Mouse (Mus musculus): ENCODE measurements around the gene 4930519P11Rik.
A peak's percentile ranks its signal among the peaks of the same experiment; 100 is the strongest.

The 4930519P11Rik gene

DNA sequence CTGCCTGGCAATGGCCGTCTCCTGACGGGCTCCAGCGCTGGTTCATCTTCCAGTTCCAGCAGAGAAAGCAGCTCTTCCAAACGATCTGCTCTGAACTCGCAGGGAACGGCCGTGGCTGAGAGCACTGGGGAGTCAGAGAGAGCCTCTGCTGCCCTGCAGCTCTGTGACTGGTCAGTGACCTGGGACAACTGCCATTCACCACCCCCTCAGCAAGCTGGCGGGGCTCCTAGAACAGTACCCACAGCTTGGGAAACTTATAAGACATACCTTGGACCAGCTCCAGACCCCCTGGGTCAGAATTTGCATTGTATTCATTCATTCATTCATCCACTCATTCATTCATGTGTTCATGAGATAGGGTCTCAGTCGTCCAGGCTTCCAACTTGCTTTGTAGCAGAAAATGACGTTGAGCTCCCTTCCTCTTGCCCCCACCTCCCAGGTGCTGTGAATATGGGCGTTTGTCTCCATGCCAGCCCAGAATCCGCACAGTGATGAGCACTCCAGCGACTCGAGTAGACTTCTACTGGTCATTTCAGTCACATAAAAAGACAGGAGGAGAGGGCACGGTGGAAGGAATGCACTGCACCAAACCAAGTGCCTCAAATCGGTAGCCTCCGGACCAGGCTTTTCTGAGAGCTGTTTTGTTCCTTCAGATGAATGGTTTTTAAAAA, 28.2 kb downstream of the 4930519P11Rik start:
- DNase-seq (ENCODE audit: low read depth, low spot score), result no peak

DNA sequence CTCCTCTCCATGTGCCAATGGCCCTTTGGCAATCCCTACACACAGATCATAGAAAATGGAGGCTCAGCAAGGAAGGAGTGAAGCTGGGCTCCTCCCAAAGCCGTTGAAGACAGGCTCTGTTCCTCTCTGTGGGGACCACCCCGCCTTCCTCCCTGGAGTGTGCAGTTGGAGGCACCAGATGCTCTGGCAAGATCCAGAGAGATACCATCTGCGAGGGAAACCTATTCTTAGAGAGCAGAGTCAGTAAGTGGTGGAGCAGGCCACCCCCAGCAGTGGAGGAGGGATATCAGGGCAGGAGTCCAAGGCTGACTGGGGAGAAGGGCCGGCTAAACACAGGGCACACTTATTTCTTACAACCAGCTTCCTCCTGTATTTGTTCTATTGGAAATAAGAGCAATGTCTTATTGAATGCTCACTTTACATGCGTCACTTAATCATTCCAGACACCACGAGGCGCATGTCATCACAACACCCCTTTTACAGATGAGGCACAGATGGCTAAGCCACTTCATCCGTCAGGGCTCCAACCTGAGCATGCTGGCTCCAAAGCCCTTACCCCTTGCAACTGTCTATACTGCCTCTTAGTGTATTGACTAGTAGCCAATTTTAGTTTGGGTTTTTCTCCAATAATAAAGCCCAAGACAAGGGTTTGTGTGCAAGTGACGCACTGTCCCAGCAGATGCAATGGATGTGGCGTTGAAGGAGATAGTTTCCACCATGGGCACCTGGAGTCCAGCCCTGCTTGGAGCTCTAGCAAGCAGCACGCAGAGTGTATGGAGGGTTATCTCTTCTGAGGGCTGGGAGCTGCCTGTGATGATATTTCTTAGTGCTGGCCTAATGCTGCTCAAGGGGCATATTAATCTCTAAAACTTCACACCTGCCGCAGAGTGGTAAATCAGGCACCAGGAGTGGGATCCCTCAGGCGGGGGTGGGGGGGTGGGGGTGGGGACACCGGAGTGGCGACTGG, 29.0 kb downstream of the 4930519P11Rik start:
- DNase-seq (ENCODE audit: low read depth, low spot score), result no peak

DNA sequence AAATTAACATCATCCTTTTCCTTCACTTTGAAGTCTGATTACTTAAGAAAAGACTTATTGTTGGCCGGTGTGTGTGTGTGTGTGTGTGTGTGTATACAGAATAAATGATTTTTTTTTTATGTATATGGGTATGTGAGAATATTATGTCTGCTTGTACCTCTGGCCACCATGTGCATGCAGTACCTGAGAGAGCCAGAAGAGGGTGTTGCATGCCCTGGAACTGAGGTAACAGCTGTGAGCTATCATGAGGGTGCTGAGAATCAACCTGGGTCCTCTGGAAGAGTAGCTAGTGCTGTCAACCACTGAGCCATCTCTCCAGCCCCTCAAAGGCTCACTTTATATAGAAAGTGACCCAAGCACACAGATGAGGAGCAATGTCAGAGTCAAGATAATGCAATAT, 31.8 kb downstream of the 4930519P11Rik start:
- DNase-seq (ENCODE audit: low read depth, low spot score), result peak; percentile 70

DNA sequence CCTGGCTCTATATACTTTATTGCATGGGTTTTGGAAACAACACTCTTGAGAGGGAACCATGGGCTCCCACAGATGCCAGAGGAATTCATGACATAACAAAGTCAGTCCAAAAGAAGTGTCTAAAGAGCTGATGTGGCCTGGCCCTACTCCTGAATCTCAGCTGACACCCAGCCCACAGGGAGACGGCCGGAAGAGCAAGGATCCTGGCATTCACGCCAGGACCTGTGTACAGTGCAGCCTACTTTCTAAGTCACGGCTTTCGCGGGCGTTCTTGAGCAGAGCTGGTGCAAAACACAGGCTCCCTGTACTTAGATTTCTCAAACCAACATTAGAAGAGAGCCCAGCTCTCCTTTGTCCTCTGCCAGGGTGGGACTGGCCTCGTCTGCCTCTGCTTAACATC, 32.7 kb downstream of the 4930519P11Rik start:
- DNase-seq (ENCODE audit: low read depth, low spot score), result no peak

DNA sequence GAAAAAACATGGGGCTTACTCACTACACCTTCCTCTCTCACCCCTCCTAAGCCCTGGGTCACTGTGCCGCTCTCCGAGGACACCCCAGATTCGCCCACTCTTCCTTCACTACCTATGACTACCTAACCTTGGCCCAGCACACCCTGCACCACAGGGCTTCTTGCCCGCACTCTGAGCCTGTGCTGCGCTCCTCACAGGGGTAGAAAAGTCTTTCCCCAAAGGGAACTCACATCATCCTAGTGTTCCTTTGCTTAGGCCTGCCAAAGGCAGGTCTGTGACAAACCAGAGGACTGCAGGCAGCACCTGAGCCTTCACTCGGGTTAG, 35.5 kb downstream of the 4930519P11Rik start:
- no peak for DNase-seq (ENCODE audit: low read depth, low spot score)

DNA sequence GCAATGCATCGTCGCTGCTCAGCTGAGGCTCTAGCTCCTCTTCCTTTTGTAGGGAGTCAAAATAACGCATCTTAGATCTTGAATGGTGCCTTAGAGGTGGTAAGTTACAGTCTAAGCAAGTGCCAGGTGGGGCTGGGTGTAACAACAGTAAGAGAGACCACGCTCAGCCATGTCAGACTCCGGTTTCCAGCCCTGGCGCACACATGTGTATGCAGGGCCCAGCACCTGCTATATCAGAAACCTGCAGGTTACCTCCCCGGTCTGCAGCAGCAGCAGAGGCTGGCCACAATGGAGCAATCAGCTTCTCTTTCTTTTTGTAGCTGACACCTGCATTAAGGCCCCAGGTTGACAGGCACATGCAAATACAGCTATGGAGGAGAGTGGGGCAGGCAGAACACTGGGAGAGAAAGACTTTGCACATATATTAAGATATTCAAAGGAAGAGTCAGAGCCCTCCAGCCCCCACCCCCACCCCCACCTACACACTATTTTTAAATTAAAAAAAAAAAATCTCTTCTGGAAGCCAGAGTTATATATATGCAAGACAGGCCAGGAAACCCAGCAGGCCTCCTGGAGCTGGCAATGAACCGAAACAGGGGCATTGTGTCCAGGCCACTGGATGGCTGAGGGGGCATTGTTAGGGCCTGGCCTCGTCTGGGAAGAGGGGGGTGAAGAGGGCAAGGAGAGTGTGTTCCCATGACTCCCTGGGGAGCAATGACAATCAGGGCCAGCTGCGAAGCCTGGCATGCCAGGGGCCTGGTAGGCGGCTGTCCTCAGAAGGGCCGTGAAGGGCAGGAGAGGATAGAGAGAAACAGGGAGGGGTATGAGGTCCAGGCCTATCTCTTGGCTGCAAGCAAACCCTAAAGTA, 36.1 kb downstream of the 4930519P11Rik start:
- no peak for DNase-seq (ENCODE audit: low read depth, low spot score)

DNA sequence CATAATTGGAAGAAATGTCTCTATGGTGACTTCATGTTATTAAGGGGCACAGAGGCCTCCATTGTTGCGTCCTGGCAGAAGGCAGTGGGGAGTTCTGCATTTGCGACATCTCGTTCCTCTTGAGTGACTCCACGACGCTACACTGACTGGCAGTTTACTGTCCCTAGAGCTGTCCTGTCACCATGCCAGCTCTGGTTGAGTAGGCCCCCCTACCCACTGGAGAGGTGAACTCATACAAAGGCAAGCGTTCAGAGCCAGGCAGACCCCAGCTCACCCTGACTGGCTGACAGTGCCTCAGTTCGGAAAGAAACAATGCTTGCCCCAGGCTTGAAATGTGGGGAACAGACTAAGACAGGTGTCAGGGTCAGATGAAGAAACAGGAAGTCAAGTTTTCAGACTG, 39.0 kb downstream of the 4930519P11Rik start:
- DNase-seq (ENCODE audit: low read depth, low spot score), result no peak

DNA sequence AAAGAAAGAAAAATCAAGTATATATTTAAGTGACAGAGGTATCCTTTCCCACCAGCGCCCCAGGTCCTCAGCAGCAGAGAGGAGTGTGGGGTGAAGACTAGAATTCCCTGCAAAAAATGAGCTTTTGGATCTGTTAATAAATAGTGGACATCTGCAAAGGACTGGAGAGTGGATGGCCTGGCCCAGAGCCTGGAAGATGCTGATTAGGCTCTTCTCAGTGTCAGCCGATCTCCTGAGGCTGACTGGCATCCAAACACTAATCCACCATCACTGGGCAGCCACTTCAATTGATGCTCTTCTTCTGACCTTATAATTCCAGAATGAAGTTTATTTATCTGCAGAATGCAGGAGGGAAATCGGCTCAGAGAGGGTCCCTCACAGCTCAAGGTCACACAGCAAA, 40.2 kb downstream of the 4930519P11Rik start:
- DNase-seq (ENCODE audit: low read depth, low spot score), result no peak

DNA sequence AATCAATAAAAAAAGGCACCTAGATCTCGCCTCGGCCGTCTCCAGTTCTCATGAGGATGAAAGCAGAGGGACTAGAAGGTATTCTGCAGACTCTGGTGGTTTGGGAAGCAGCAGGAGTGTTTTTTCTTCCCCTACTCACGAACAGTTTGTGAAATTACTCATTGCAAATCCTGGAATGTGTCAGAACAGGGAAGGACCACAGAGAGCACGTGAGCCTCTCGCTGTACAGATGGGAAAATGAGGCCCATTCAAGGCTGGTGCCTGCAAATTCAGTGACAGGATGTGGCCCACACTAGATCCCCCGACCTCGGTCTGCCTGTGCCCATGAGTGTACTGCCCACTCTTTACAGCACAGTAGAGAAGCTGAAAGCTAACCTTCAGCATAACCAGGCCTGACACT, 41.3 kb downstream of the 4930519P11Rik start:
- DNase-seq (ENCODE audit: low read depth, low spot score), result no peak

DNA sequence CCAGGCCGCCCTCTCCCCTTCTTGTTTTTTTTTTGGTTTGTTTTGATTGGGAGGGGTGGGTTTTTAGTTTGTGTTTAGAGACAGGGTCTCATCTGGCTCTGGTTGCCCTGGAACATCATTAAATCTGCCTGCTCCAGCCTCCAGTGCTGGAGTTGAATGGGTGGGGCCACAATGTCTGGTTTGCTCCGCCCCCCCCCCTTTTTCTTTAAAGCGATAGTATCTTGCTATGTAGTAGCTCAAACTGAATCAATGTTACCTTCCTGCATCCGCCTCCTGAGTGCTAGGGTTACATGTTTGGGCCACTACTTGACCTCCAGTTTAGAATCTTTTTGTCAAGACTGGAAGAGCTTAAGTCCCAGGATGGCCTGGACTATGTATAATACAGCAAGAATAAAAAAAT, 42.0 kb downstream of the 4930519P11Rik start:
- no peak for DNase-seq (ENCODE audit: low read depth, low spot score)

DNA sequence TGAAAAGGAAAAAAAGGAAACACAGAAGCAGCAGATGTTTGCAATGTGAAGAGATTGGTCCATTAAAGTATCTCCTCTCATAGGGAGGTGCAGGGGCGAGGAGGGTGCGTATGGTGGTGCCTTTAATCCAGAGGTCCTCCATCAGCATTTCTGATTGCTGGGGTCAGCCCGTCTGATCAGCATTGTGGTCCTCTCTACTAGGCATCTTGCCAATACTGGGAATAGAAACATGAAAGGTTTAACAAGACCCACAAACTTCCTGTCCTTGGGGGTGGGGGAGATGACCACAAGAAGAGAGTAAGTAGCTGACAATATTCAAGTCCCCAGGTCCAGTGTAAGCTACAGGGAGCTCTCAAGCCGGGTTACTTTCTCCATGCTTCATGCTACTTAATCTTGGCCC, 42.6 kb downstream of the 4930519P11Rik start:
- DNase-seq (ENCODE audit: low read depth, low spot score), result no peak

DNA sequence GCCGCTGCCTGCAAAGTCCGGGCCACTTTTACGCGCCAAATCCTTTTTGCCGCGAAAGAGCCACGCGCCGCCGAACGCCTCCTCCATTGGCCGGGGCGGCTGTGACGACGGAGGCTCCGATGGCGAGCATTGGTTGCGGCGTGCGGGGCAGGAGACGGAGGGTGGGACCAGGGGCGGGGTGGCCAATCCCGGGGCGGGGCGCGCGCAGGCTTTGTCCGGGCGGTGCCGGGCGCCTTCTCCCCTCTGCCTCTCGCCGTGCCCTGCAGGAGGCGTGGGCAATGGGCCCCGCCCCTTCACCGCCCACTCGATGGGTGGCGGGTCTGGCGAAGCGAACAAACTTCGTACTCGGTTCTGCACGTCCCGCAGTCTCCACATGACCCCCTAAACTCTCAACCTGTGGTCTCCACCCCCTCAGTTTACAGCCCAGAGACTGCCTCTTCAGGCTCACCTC, 43.4 kb downstream of the 4930519P11Rik start, which contains the start of gene E2f1:
E2f1 (minus strand) TSS at position 57 of the 451 bp plus-strand sequence.
- peak; percentile 99 for DNase-seq (ENCODE audit: low read depth, low spot score)

DNA sequence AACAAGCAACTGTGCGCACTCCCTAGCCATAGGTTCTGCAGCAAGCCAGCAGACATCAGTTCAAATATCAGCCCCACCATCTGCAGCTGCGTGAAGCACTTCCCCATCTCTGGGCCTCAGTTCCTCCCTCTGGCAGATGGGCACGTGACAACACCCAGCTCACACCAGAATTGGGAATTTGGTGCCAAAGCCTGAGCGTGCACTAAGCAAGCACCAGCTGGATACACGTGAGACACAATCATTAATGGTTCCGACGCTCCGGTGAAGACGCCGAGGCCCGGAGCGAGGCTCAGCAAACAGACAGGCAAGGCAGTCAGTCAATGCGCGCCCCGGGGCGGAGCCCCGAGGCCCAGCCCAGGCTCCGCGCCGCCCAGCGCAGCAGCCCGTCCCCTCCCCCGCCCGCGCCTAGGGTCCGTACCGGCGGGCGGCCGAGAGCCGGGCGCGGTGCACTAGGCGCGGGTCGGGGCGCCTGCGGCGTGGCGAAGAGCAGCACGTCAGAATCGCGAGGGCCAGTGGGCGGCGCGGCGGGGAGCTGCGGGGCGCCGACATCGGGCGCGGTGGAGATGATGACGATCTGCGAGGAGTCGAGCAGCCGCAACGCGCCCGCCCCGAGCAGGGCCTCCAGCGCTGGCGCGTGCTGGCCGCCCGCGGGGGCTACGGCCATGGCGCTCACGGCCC, 44.0 kb downstream of the 4930519P11Rik start:
- DNase-seq (ENCODE audit: low read depth, low spot score), result peak; percentile 84

DNA sequence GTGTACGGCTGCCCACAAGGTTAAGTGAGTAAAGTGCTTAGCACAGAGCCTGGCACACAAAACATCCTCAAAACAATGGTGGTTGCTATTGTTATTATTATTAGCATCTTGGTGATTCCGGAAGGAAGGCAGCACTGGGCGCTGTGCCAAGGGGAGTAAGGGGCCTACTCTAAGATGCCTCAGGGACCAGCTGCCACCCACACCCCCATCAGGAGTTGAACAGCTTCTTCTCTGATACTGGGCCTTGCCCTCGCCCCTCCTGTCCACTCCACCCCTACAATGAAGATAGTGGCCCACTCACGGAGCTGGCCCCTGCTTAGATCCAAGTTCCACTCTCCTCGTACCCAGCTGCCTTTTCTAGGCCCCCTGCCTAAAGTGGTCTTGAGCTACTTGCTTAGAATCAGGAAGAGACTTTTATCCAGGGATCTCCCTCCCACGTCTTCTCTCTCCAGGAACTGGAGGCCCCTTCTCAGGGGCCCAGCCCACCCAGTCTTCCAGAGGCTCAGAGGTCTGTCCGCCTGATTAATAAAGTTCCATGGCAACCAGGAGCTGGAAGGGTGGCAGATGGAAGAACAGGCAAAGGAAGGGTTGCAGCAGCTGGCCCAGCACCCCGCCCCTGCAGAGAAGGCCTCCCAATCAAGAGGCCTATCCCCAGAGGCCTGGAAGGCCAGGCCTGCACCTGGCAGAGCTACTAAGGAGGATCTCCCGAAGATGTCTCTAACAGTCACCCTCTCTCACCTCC, 44.7 kb downstream of the 4930519P11Rik start:
- peak; percentile 68 for DNase-seq (ENCODE audit: low read depth, low spot score)

DNA sequence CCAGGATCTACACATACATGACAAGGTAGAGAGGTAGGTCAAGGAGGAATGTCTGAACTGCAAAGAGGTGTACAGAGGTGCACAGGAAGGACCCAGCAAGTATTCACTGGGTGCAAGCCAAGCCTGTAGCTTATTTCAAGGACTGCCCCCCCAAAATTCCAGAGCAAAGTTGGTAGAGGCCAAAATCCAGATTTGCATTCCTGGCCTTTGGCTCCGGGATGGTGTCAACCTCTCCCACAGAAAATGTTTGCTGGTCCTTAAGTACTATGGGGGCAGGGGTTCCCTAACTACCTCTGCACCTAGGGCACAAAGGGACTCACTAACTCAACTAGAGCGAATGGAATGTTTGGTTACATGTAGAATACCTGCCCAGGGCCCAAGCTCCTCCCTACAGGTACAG, 45.5 kb downstream of the 4930519P11Rik start:
- no peak for DNase-seq (ENCODE audit: low read depth, low spot score)

DNA sequence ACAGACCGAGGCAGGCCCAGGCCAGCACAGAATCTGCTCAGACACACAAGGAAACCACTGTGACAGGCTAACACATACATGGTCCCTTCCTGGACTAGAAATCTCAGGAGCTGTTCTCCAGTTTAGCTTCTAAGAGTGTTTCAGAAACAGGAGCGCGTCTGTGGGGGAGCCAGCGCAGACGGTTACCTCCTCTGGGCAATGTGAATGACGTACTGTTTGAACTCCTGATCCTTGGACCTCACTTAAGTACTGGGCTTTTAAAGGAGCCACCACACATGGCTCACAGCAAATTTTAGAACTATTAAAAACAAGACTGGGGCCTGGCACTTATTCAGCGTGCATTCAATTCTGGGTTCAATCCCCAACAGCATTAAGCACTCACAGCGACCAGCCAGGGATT, 46.6 kb downstream of the 4930519P11Rik start:
- no peak for DNase-seq (ENCODE audit: low read depth, low spot score)

DNA sequence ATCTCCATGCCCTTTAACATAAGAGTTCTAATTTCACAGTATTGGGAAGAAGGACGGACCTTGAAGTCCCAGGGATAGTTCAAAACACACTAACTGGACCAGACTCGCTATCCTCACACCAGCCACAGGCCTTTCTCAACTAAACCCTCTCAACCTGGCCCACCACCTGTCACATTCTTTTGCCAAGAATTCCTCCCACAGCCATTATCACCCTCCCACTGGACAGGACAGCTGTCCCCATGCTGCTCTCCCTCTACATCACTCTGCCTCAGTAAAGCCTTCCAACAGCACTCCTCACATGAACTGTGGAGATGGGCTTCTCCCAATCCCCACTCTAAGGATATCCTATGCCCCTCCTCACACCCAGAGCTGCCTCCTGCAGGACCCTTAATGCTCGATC, 47.7 kb downstream of the 4930519P11Rik start:
- no peak for DNase-seq (ENCODE audit: low read depth, low spot score)

DNA sequence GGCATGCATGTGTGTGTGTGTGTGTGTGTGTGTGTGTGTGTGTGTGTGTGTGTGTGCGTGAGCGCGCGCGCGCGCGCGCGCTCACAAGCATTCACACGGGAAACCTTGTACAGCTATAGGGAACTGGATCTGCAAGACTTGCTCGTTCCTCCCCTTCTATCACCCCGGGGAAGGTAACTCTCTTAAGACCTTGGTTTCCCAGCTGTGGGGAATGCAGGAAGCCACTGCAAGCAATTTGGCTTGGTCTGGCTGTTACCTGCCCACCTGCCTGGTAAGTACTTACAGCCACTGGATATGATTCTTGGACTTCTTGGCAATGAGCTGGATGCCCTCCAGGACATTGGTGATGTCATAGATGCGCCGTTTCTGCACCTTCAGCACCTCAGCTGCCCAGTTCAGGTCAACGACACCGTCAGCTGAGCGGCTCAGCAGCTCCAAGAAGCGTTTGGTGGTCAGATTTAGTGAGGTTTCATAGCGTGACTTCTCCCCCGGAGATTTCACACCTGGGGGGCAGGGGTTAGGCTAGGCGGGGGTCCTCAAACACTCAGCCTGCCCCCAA, 49.5 kb downstream of the 4930519P11Rik start:
- no peak for DNase-seq (ENCODE audit: low read depth, low spot score)

All from ZHBTc4 (cell line).